Mouse (Mus musculus) cerebellum, adult 2 months (tissue): ENCODE measurements at regions not wholly inside any gene's neighbourhood (a gene's known extent, or its start where the extent isn't known, plus 50 kb on each side); places are given as distances from the start of the nearest gene placed in this dataset.

ENCODE experiments used
- CTCF ChIP-seq: fragments of 200-500 bp; IDR thresholded peaks from 2 replicates; pipeline ENCODE4 v1.5.1; 2011; ENCODE audit warnings: low read depth, mild to moderate bottlenecking, control low read depth, low read length, moderate library complexity, borderline replicate concordance; ENCODE audit not compliant: insufficient read depth
- POLR2A ChIP-seq: fragments of 200-500 bp; IDR thresholded peaks from 2 replicates; pipeline ENCODE4 v1.6.1; 2011; ENCODE audit warnings: low read length, control low read depth, borderline replicate concordance; ENCODE audit not compliant: insufficient read depth

DNA sequence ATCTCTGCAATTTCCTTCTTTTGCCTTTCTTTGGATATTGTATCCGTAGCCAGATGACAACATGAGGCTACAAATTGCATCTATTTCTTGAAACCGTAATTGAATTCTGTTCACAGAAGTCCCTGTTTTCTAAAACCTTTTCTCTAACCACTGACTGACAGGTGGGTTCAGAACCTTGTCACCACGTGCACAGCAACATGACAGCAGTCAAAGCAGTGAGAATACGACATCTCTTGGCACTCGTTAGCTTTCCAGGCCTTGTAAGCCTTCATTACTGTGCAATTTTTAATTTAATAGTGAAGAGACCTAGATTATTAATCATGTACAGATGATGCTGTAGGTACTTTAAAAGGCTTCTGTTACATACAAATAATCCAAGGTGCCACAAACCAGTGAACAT, 297.3 kb upstream of the Cxadr start:
- TF ChIP-seq CTCF = no peak
- TF ChIP-seq POLR2A = no peak
